Mouse (Mus musculus) liver, embryonic 14.5 days (tissue): Measurements from ENCODE around the gene Evl.

Experiments
- CTCF ChIP-seq: IDR thresholded peaks from 2 replicates; pipeline ENCODE4 v1.5.1; 2016; ENCODE audit warnings: antibody characterized with exemption, low read depth, control low read depth
- EP300 ChIP-seq: IDR thresholded peaks from 2 replicates; pipeline ENCODE4 v1.6.1; 2016; ENCODE audit warnings: antibody characterized with exemption, low read depth

DNA sequence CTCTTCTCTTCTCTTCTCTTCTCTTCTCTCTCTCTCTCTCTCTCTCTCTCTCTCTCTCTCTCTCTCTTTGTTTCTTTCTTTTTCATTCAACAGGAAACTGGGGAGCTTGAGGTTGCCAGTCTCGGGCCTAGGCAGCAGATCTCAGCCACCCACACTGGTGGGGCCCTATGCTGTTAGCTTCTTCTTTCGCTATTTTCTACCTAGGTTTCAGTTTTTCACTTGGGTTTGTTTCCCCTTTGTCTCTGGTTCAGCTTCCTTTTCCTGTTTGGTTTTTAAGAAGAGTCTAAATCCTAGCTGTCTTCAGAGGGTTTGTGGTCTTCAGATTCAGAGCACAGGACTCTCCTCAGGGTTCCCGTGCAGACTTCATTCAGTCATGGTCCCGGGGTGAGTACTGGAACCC, 81.0 kb downstream of the Evl start:
- TF ChIP-seq EP300 = no peak
- no peak for TF ChIP-seq CTCF
